Mouse (Mus musculus) hindbrain, embryonic 13.5 days (tissue): ENCODE results near the gene Sphk2. TPM values are rescaled to one million over a fixed set of nuclear protein-coding genes. Genes with fewer than 3 reads are reported as not detected.
A peak's percentile ranks its signal among the peaks of the same experiment; 100 is the strongest.

Source experiments
- ATAC-seq: fragments of 200-750 bp; cut with Nextera tagmentation; 2 replicates; pipeline ENCODE4 v1.8.0; 2017; ENCODE audit warnings: moderate TSS enrichment; ENCODE audit not compliant: low FRiP score
- H3K27ac ChIP-seq: fragments of 300-500 bp; sonication (generic); 2 replicates; pipeline ENCODE4 v1.5.1; 2015; ENCODE audit warnings: inconsistent platforms, mild to moderate bottlenecking, moderate library complexity
- H3K27me3 ChIP-seq: fragments of 300-500 bp; sonication (generic); 2 replicates; pipeline ENCODE4 v1.6.1; 2015; ENCODE audit warnings: mild to moderate bottlenecking, inconsistent platforms
- H3K36me3 ChIP-seq: fragments of 300-500 bp; sonication (generic); 2 replicates; pipeline ENCODE4 v1.6.1; 2015; ENCODE audit warnings: mild to moderate bottlenecking, inconsistent platforms
- H3K4me1 ChIP-seq: fragments of 300-500 bp; sonication (generic); replicated peaks from 2 replicates; pipeline ENCODE4 v1.6.1; 2015; ENCODE audit warnings: inconsistent platforms
- H3K4me2 ChIP-seq: fragments of 300-500 bp; sonication (generic); 2 replicates; pipeline ENCODE4 v1.6.1; 2015; ENCODE audit warnings: inconsistent platforms, mild to moderate bottlenecking, moderate library complexity
- H3K4me3 ChIP-seq: fragments of 300-500 bp; sonication (generic); 2 replicates; pipeline ENCODE4 v1.5.1; 2015; ENCODE audit warnings: mild to moderate bottlenecking, inconsistent platforms
- H3K9ac ChIP-seq: fragments of 300-500 bp; sonication (generic); 2 replicates; pipeline ENCODE4 v1.6.1; 2015; ENCODE audit warnings: mild to moderate bottlenecking, inconsistent platforms
- H3K9me3 ChIP-seq: fragments of 300-500 bp; sonication (generic); 2 replicates; pipeline ENCODE4 v1.6.1; 2016; ENCODE audit warnings: inconsistent platforms
- WGBS: fragments of 180-500 bp; shearing (Covaris S2); methylation state at CpG from one replicate; pipeline ENCODE4 v1.1.7; 2015; 5-methylcytosine and 5-hydroxymethylcytosine counted together
- polyA plus RNA-seq: library from polyadenylated mRNA; unstranded; fragments of >200 nt; fragmentation: Nextera tagmentation; extraction: Ambion mirVana; gene quantifications from 2 replicates; pipeline ENCODE4 v1.2.1, GENCODE M21; 2015

Gene Sphk2
- polyA plus RNA-seq, 1 experiment from 2014 or later, result 25.0 TPM

- H3K27ac ChIP-seq, result no peak overlapping the region
- H3K4me1 ChIP-seq, result peaks cover 31% of the 10 kb centered on the region
- peaks cover 84% of the 10 kb centered on the region for H3K36me3 ChIP-seq
- no peak overlapping the region for H3K9ac ChIP-seq
- no peak for ATAC-seq
- no peak overlapping the region for H3K4me3 ChIP-seq
- WGBS, result 84% methylated on average over 4 of the region's 4 CpGs
- no peaks in the 10 kb centered on the region for H3K9me3 ChIP-seq
- no peak overlapping the region for H3K4me2 ChIP-seq
- no peaks in the 10 kb centered on the region for H3K27me3 ChIP-seq
Measured at GRCm38 (mm10) chr7:45723301-45723700, 5.5 kb upstream of the Sphk2 start.

- Histone ChIP-seq H3K36me3 (peaks cover 81% of the 10 kb centered on the region), H3K27ac (no peak overlapping the region), H3K9me3 (no peaks in the 10 kb centered on the region), H3K4me3 (no peak overlapping the region), H3K27me3 (no peaks in the 10 kb centered on the region), H3K4me2 (no peak overlapping the region), H3K4me1 (peaks cover 31% of the 10 kb centered on the region), H3K9ac (0 out of 2 replicates have a peak overlapping the region, but pooled peaks have one; percentile 35)
- WGBS, result 89% methylated on average over 13 of the region's 13 CpGs
- no peak for ATAC-seq
Measured at GRCm38 (mm10) chr7:45722348-45722713, 4.5 kb upstream of the Sphk2 start.

DNA sequence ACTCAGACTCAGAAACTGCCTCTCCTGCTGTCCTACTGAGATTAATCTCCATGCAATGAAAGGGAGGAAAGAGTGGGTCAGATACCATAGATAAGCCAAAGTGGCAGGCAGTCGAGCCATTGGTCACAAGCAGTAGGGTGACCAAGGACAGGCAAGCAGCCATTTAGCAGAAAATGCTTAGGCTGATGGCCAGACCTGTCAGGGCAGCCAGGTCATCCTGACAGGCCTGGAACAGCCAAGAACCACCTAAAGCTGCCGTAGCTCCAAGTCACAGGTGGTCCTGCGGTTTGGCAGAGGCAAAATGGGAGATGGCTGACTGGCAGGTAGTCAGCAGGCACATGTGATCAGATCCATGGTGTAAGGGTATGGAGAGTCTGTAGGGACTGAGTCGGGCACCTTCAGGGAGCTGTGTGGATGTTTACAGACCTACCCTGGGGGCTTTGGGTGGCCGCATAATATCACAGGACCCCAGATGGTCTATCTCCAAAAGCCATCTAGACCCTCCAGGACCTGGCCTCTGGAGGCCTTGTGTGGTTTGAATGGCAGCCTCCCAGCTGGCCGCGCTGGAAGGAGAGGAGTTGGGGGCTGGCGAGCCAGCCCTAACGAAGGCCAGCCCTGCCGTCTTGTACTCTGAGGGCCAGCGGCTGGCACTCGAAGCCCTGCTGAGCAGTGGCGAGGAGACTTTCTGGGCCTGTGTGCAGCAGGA lies 4.0 kb upstream of the Sphk2 start:
- 55% methylated on average over 13 of the region's 13 CpGs for WGBS

GRCm38 (mm10) chr7:45721234-45721571 lies 3.4 kb upstream of the Sphk2 start:
- no peaks in the 10 kb centered on the region for H3K27me3 ChIP-seq
- no peak overlapping the region for H3K4me3 ChIP-seq
- peaks cover 70% of the 10 kb centered on the region for H3K36me3 ChIP-seq
- no peak for ATAC-seq
- H3K4me2 ChIP-seq, result no peak overlapping the region
- no peak overlapping the region for H3K27ac ChIP-seq
- H3K9ac ChIP-seq, result peak overlapping the region; percentile 35; the same call in 1 of the 2 replicates
- H3K4me1 ChIP-seq, result peaks cover 42% of the 10 kb centered on the region
- 84% methylated on average over 7 of the region's 7 CpGs for WGBS
- no peaks in the 10 kb centered on the region for H3K9me3 ChIP-seq

More for the DNA sequence above, 4.0 kb upstream of the Sphk2 start:
- Histone ChIP-seq H3K4me3 (no peak overlapping the region), H3K27ac (peak overlapping the region; percentile 23; the same call in 1 of the 2 replicates), H3K36me3 (peaks cover 76% of the 10 kb centered on the region), H3K9me3 (no peaks in the 10 kb centered on the region), H3K4me2 (no peak overlapping the region), H3K27me3 (no peaks in the 10 kb centered on the region), H3K9ac (0 out of 2 replicates have a peak overlapping the region, but pooled peaks have one; percentile 35), H3K4me1 (peaks cover 36% of the 10 kb centered on the region)
- ATAC-seq, result no peak

- Histone ChIP-seq H3K9ac (peak within 1 kb of the TSS; percentile 96; the same call in 1 of the 2 replicates), H3K4me2 (no peak within 1 kb of the TSS), H3K4me1 (peaks cover 48% of the 10 kb centered on the region), H3K27ac (peak within 1 kb of the TSS; percentile 23; the same call in 1 of the 2 replicates), H3K36me3 (peaks cover 65% of the 10 kb centered on the region), H3K9me3 (no peaks in the 10 kb centered on the region), H3K27me3 (no peaks in the 10 kb centered on the region), H3K4me3 (no peak within 1 kb of the TSS)
- WGBS, result 83% methylated on average over 14 of the region's 14 CpGs
- ATAC-seq, result no peak
Measured at GRCm38 (mm10) chr7:45720413-45721233, 2.8 kb upstream of the Sphk2 start, which contains the start of gene Fam83e. Gene Fam83e (plus strand): TSS chr7:45721212.

DNA sequence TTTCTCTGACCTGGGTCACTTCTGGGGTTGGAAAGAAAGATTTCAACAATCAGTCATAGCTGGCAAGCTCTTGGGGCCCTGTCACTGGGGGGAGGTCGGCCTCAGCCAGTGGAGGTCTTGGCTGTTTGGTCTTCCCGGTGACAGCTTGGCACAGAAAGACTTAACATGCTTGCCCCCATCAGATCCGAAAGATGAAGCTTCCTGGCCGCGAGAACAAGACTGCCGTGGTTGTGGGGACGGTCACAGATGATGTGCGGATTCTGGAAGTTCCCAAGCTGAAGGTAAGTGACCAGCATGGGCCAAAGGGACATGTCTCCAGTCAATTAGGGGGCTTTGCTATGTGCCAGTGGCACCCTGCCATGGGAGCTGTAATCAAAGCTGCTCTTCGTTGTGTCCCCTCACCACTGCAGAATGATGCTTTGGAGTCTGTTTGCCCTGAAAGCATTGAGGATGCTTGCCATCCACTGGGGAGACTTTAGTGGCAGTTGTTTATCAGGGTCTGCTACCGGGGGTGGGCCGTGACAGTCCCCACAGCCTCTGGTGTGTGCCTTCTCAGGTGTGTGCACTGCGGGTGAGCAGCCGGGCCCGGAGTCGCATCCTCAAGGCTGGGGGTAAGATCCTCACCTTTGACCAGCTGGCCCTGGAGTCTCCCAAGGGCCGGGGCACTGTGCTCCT lies 2.1 kb upstream of the Sphk2 start:
- H3K4me2 ChIP-seq, result peak overlapping the region; percentile 88; the same call in 1 of the 2 replicates
- H3K9me3 ChIP-seq, result no peaks in the 10 kb centered on the region
- WGBS, result 92% methylated on average over 16 of the region's 16 CpGs

GRCm38 (mm10) chr7:45719180-45719579 lies 1.4 kb upstream of the Sphk2 start:
- Histone ChIP-seq H3K4me3 (peak overlapping the region; percentile 86), H3K9ac (peak overlapping the region; percentile 96), H3K9me3 (no peaks in the 10 kb centered on the region), H3K36me3 (peaks cover 50% of the 10 kb centered on the region), H3K4me1 (peaks cover 59% of the 10 kb centered on the region), H3K27ac (no peak overlapping the region), H3K27me3 (no peaks in the 10 kb centered on the region), H3K4me2 (peak overlapping the region; percentile 88)
- 84% methylated on average over 10 of the region's 10 CpGs for WGBS
- no peak for ATAC-seq

More for the DNA sequence above, 2.1 kb upstream of the Sphk2 start:
- peak overlapping the region; percentile 96; the same call in 1 of the 2 replicates for H3K9ac ChIP-seq
- peaks cover 52% of the 10 kb centered on the region for H3K4me1 ChIP-seq
- no peaks in the 10 kb centered on the region for H3K27me3 ChIP-seq
- no peak overlapping the region; the same call in 1 of the 2 replicates for H3K4me3 ChIP-seq
- no peak overlapping the region for H3K27ac ChIP-seq
- peaks cover 57% of the 10 kb centered on the region for H3K36me3 ChIP-seq
- no peak for ATAC-seq

GRCm38 (mm10) chr7:45718331-45718730 lies 529 bp upstream of the Sphk2 start:
- H3K4me1 ChIP-seq, result peaks cover 64% of the 10 kb centered on the region
- peak overlapping the region; percentile 86 for H3K4me3 ChIP-seq
- peak overlapping the region; percentile 88 for H3K4me2 ChIP-seq
- H3K36me3 ChIP-seq, result peaks cover 45% of the 10 kb centered on the region
- no peaks in the 10 kb centered on the region for H3K27me3 ChIP-seq
- WGBS, result under 1% methylated on average over 20 of the region's 20 CpGs
- peak overlapping the region; percentile 96 for H3K9ac ChIP-seq
- no peak for ATAC-seq
- H3K9me3 ChIP-seq, result no peaks in the 10 kb centered on the region
- H3K27ac ChIP-seq, result peak overlapping the region; percentile 90

DNA sequence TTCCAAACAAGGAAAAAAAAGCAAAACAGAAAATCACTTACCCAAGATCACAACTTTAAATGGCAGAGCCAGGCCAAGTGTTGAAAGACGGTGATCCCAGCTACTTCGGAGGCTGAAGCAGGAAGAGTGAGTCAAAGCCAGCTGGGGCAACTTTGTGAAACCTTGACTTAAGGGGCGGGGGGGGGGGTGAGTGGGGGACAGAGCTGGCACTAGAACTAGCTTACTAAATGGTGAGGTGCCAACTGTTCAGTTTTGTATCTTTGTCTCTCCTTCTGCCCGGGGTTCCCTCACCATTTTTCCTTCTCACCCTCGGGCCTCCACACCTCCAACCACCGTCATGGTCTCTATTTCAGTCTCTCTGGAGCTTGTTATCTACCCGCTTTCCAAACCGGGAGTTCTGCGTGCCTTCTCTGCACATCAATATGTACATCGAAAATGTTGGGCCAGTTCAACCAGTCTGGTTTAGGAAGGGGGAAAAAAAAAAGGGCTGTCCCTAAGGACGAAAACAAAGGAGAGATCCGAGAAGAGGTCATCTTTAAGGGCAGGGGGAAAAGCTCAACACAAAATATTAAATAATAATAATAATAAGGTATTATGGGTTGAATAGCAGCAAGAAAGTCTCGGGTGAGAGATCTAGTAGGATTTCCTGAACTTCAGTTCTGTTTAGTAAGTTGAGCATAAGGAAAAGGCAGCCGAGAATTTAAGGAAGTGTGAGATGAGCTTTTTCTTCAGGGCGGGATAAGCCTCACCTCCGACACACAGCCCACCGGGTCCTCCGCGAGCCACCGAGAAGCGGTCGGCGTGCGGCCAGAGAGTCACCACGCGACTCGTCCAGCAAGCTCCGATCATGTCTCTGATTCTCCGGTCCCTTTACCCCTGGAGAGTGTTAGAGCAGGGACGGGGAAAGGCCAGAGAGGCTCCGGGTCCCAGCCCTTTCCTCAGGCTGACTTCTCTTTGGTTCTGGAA lies 567 bp downstream of the Sphk2 start:
- H3K4me2 ChIP-seq, result peak overlapping the region; percentile 94
- no peaks in the 10 kb centered on the region for H3K9me3 ChIP-seq
- H3K4me1 ChIP-seq, result peaks cover 69% of the 10 kb centered on the region
- peak overlapping the region; percentile 86 for H3K4me3 ChIP-seq
- peak; percentile 21 for ATAC-seq
- peaks cover 46% of the 10 kb centered on the region for H3K36me3 ChIP-seq
- peak overlapping the region; percentile 90 for H3K27ac ChIP-seq
- H3K27me3 ChIP-seq, result no peaks in the 10 kb centered on the region
- peak overlapping the region; percentile 81 for H3K9ac ChIP-seq
- 10% methylated on average over 31 of the region's 31 CpGs for WGBS

DNA sequence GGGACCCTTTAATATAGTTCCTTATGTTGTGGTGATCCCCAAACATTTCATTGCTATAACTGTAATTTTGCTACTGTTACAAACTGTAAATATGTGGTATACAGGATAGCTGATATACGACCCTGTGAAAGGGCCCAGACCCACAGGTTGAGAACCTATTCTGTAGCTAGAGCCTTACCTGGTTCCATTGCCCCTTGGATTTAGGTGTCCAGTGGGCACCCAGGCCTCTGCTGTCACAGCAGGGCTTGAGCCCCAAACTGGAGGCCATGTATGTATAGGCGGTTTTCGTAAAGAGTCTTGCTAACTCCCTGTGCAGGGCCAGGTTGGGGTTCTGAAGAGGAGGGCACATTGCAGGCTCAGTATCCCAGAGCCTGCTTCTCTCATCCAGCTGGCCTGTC lies 1.3 kb downstream of the Sphk2 start:
- ATAC-seq, result no peak
- H3K9me3 ChIP-seq, result no peaks in the 10 kb centered on the region
- H3K27me3 ChIP-seq, result no peaks in the 10 kb centered on the region
- 91% methylated on average over 3 of the region's 3 CpGs for WGBS
- H3K4me1 ChIP-seq, result peaks cover 62% of the 10 kb centered on the region
- H3K9ac ChIP-seq, result peak overlapping the region; percentile 81
- peak overlapping the region; percentile 86 for H3K4me3 ChIP-seq
- H3K27ac ChIP-seq, result no peak overlapping the region
- peaks cover 46% of the 10 kb centered on the region for H3K36me3 ChIP-seq
- peak overlapping the region; percentile 94 for H3K4me2 ChIP-seq

DNA sequence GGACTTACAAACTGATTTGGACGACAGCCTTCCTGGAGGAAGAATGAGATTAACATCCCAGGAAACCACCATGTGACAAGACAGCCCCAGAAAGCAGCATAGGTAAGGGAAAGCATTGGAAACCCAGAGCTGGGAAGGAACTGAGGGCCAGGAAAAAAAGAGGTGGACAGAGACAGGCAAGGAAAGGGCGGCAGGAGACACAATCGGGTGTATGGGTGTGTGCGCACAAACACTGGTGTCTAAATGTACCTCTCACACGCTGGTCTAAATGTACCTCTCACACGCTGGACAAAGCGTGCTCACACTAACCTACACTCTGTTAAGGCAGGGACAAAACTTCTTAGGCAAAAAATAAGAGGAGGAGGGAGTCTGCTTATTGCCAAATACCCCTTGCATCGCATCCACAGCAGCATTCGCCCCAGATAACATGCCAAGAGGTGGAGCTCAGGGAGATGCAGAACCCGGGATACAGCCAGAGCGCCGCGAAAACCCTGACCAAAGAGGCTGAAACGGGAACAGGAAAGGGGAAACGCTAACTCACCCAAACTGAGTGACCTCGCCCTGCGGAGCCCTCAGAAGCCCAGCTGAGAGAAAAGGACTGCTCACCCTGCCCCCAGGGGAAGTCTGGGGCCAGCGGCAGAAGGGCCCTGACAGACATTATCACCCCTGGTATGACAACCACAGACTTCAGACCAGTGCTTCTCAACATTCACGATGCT lies 1.9 kb downstream of the Sphk2 start:
- Histone ChIP-seq H3K4me2 (peak overlapping the region; percentile 94), H3K27me3 (no peaks in the 10 kb centered on the region), H3K4me3 (peak overlapping the region; percentile 86), H3K9me3 (no peaks in the 10 kb centered on the region), H3K4me1 (peaks cover 56% of the 10 kb centered on the region), H3K9ac (peak overlapping the region; percentile 81), H3K36me3 (peaks cover 46% of the 10 kb centered on the region), H3K27ac (peak overlapping the region; percentile 78)
- 85% methylated on average over 19 of the region's 19 CpGs for WGBS
- ATAC-seq, result no peak
